20 mouse cellular contexts compared by ENCODE assay signal in the genomic region with DNA sequence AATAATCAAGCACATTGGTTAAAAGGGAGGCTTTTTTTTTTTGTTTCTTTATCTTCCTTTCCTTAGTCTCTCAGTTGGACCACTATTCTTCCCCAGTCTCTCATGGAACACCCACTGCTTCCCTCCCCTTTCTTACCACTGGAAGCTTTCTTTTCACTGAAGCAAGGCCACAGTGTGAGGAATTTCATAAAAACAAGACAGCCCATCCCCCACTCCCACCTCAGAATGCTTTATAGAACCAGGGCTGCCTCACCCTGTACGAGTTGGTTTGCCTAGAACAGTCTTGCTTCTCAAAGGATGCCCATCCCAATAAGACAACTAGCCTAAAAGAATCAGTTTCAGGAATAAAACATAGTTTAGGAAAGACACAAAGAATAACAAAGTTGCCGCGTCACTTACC. TPM values are rescaled to one million over a fixed set of nuclear protein-coding genes. Genes with fewer than 3 reads are reported as not detected.
DNase-seq lines count a peak whose midpoint lies in the region; ATAC-seq lines count a peak whose summit lies in the region.
"Had no signal": no experiment of that assay in that cellular context is flagged by ENCODE, and none has a peak within 500 bp of the region (broad histone marks: within the 10 kb centered on the region; RNA-seq: fewer than 3 reads in every experiment).

No protein-coding gene starts in this region.

- no peak overlapping the region for H3K9ac ChIP-seq in forebrain, embryonic 16.5 days (replicated peaks; ENCODE audit: low read depth, low read length)
- no peak overlapping the region for H3K9ac ChIP-seq in forebrain, embryonic 12.5 days
- H3K9ac ChIP-seq in midbrain, embryonic 14.5 days (replicated peaks; ENCODE audit: low read length) = no peak overlapping the region
- H3K9ac ChIP-seq: heart, embryonic 13.5 days; liver, embryonic 12.5 days; lung, embryonic 15.5 days had no signal

- H3K36me3 ChIP-seq in forebrain, embryonic 10.5 days (replicated peaks) = no peaks in the 10 kb centered on the region; the same call in 1 of the 2 replicates
- no peaks in the 10 kb centered on the region for H3K36me3 ChIP-seq in forebrain, embryonic 16.5 days (ENCODE audit: control insufficient read depth, insufficient read depth)
- no peaks in the 10 kb centered on the region for H3K36me3 ChIP-seq in forebrain, embryonic 12.5 days (replicated peaks)
- H3K36me3 ChIP-seq in midbrain, embryonic 14.5 days (ENCODE audit: control insufficient read depth, insufficient read depth, low read length) = 0 out of 2 replicates have a peak, but pooled peaks cover 6% of the 10 kb centered on the region
- H3K36me3 ChIP-seq: heart, embryonic 13.5 days; liver, embryonic 12.5 days; lung, embryonic 15.5 days had no signal

- no peaks in the 10 kb centered on the region for H3K27me3 ChIP-seq in forebrain, embryonic 10.5 days (ENCODE audit: poor library complexity, severe bottlenecking)
- no peaks in the 10 kb centered on the region for H3K27me3 ChIP-seq in forebrain, embryonic 16.5 days (replicated peaks; ENCODE audit: control insufficient read depth, insufficient read depth, low read length)
- no peaks in the 10 kb centered on the region for H3K27me3 ChIP-seq in forebrain, embryonic 12.5 days
- H3K27me3 ChIP-seq in midbrain, embryonic 14.5 days (ENCODE audit: control insufficient read depth, insufficient read depth, low read length) = no peaks in the 10 kb centered on the region
- H3K27me3 ChIP-seq: heart, embryonic 13.5 days; liver, embryonic 12.5 days; lung, embryonic 15.5 days had no signal

- peak overlapping the region; percentile 5; the same call in 1 of the 2 replicates for H3K4me3 ChIP-seq in forebrain, embryonic 10.5 days
- no peak overlapping the region for H3K4me3 ChIP-seq in forebrain, embryonic 16.5 days (replicated peaks; ENCODE audit: low read length)
- no peak overlapping the region for H3K4me3 ChIP-seq in forebrain, embryonic 12.5 days (replicated peaks)
- no peak overlapping the region for H3K4me3 ChIP-seq in midbrain, embryonic 14.5 days (replicated peaks; ENCODE audit: low read depth, low read length)
- H3K4me3 ChIP-seq: heart, embryonic 13.5 days; liver, embryonic 12.5 days; lung, embryonic 15.5 days had no signal

- ATAC-seq in forebrain, embryonic 16.5 days = no peak
- ATAC-seq in forebrain, embryonic 12.5 days (ENCODE audit: low FRiP score) = peak; percentile 73
- no peak for ATAC-seq in midbrain, embryonic 14.5 days (ENCODE audit: low FRiP score, low TSS enrichment)
- ATAC-seq: activated CD4-positive, CD25-positive, alpha-beta regulatory T cell, adult 4 months; liver, embryonic 12.5 days had no signal

- peaks cover 32% of the 10 kb centered on the region for H3K4me1 ChIP-seq in forebrain, embryonic 10.5 days
- peaks cover 4% of the 10 kb centered on the region; the same call in 1 of the 2 replicates for H3K4me1 ChIP-seq in forebrain, embryonic 16.5 days (replicated peaks; ENCODE audit: control insufficient read depth, insufficient read depth, low read length)
- peaks cover 18% of the 10 kb centered on the region for H3K4me1 ChIP-seq in forebrain, embryonic 12.5 days
- peaks cover 12% of the 10 kb centered on the region; the same call in 1 of the 2 replicates for H3K4me1 ChIP-seq in midbrain, embryonic 14.5 days (ENCODE audit: control insufficient read depth, insufficient read depth, low read length)
- H3K4me1 ChIP-seq: heart, embryonic 13.5 days; liver, embryonic 12.5 days; lung, embryonic 15.5 days had no signal

- WGBS in forebrain, embryonic 10.5 days = 34% methylated on average over 3 of the region's 3 CpGs
- WGBS in forebrain, embryonic 16.5 days = 20% methylated on average over 3 of the region's 3 CpGs
- 22% methylated on average over 3 of the region's 3 CpGs for WGBS in forebrain, embryonic 12.5 days
- WGBS in midbrain, embryonic 14.5 days = 22% methylated on average over 3 of the region's 3 CpGs

- intact Hi-C loops in heart, postnatal 14 days (cut with DNase I) = no loop called here

- H3K4me2 ChIP-seq in forebrain, embryonic 16.5 days (ENCODE audit: low read length) = no peak overlapping the region
- peak overlapping the region; percentile 21 for H3K4me2 ChIP-seq in forebrain, embryonic 12.5 days
- no peak overlapping the region for H3K4me2 ChIP-seq in midbrain, embryonic 14.5 days (ENCODE audit: low read length)
- H3K4me2 ChIP-seq: heart, embryonic 13.5 days; liver, embryonic 12.5 days; lung, embryonic 15.5 days had no signal

- peak; percentile 51 for DNase-seq in forebrain, embryonic 10.5 days (ENCODE audit: extremely low spot score, low spot score)
- DNase-seq in R1 (ENCODE audit: low read depth, low spot score) = peak; percentile 48
- DNase-seq in midbrain, embryonic 14.5 days = peak; percentile 57
- DNase-seq in adrenal gland, postnatal 4 days (ENCODE audit: low spot score in 2 of 2) = no peak
- DNase-seq in cerebellum, adult 9-10 months = no peak
- no peak for DNase-seq in heart, postnatal 14 days
- DNase-seq: adrenal gland, postnatal 25 days; cerebellum, postnatal 14 days; gastrocnemius, postnatal 36 days; kidney, adult 8-10 months; kidney, postnatal 36 days; right cerebral cortex, postnatal 25 days; thymus, adult 18-20 months had no signal

- H3K27ac ChIP-seq in forebrain, embryonic 10.5 days = peak overlapping the region; percentile 77
- H3K27ac ChIP-seq in forebrain, embryonic 16.5 days (ENCODE audit: low read length) = no peak overlapping the region
- H3K27ac ChIP-seq in forebrain, embryonic 12.5 days = peak overlapping the region; percentile 46; the same call in 1 of the 2 replicates
- H3K27ac ChIP-seq in midbrain, embryonic 14.5 days (replicated peaks; ENCODE audit: low read depth, low read length) = no peak overlapping the region
- H3K27ac ChIP-seq: heart, embryonic 13.5 days; liver, embryonic 12.5 days; lung, embryonic 15.5 days had no signal

- no peaks in the 10 kb centered on the region for H3K9me3 ChIP-seq in forebrain, embryonic 10.5 days
- H3K9me3 ChIP-seq in forebrain, embryonic 16.5 days (ENCODE audit: control insufficient read depth, low read length) = no peaks in the 10 kb centered on the region
- no peaks in the 10 kb centered on the region for H3K9me3 ChIP-seq in forebrain, embryonic 12.5 days
- no peaks in the 10 kb centered on the region for H3K9me3 ChIP-seq in midbrain, embryonic 14.5 days (ENCODE audit: control insufficient read depth, low read length)
- H3K9me3 ChIP-seq: heart, embryonic 13.5 days; liver, embryonic 12.5 days; lung, embryonic 15.5 days had no signal

RNA-seq across cellular contexts. Expression of gene Cxxc4, which starts 23.0 kb away (rescaled TPM):
- polyA plus RNA-seq in forebrain, embryonic 10.5 days (2016; fragmentation: Nextera tagmentation; extraction: Ambion mirVana) = 12.0 and 13.2 TPM in 2 replicates
- polyA plus RNA-seq in forebrain, embryonic 16.5 days (2015; fragmentation: Nextera tagmentation; extraction: Ambion mirVana) = 12.3 and 15.3 TPM in 2 replicates
- polyA plus RNA-seq in forebrain, embryonic 12.5 days (2016; fragmentation: Nextera tagmentation; extraction: Ambion mirVana) = 20.9 and 25.5 TPM in 2 replicates
- polyA plus RNA-seq in midbrain, embryonic 14.5 days (2014; fragmentation: Nextera tagmentation; extraction: Ambion mirVana) = 52.4 and 58.3 TPM in 2 replicates
- total RNA-seq in adrenal gland, postnatal 4 days (2021) = 10 to 100 TPM; 12.6 to 14.5 TPM
- 1 to 10 TPM; 2.4 to 3.0 TPM for total RNA-seq in heart, postnatal 14 days (2021)
- total RNA-seq: megakaryocyte progenitor cell, adult 5-6 weeks had no signal

Comparison
In these comparisons a context has a peak if more than half of its experiments do, and no peak if none do; other contexts are left out.
1. H3K27ac ChIP-seq: peak in forebrain, embryonic 10.5 days (single experiment) and forebrain, embryonic 12.5 days (single experiment); none in forebrain, embryonic 16.5 days (single experiment) and midbrain, embryonic 14.5 days (single experiment).
2. DNase-seq: peak in forebrain, embryonic 10.5 days (single experiment), R1 (single experiment) and midbrain, embryonic 14.5 days (single experiment); none in adrenal gland, postnatal 4 days (0 of 2), cerebellum, adult 9-10 months (single experiment) and heart, postnatal 14 days (0 of 2).